Comparison of ENCODE assay signal across 8 mouse cellular contexts in the genomic region with DNA sequence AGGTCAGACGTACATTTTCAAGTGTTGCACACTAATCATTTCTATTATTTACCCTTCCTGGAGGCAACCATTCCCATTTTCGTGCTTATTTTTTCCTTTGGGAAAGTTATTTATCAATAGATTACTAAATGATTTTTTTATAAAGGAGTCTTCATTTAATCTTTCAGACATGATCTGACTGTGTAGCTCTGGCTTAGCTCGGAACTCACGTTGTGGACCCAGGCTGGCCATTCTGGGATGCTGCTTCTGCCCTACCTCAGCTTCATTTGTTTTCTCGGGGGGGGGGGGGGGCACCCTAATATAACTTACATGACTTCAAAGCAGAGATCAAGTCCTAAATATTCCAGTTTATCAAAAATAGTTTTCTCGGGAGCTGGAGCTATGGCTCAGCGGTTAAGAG. TPM values are rescaled to one million over a fixed set of nuclear protein-coding genes. Genes with fewer than 3 reads are reported as not detected.
A peak's percentile ranks its signal among the peaks of the same experiment; 100 is the strongest.
DNase-seq lines count a peak whose midpoint lies in the region; ATAC-seq and TF ChIP-seq lines count a peak whose summit lies in the region.

No protein-coding gene starts in this region.

- no peaks in the 10 kb centered on the region for H3K9me3 ChIP-seq in MEL (replicated peaks; ENCODE audit: insufficient read depth, low read length)
- no peaks in the 10 kb centered on the region for H3K9me3 ChIP-seq in forebrain, postnatal 0 days (ENCODE audit: low read length)
- H3K9me3 ChIP-seq in midbrain, embryonic 11.5 days (ENCODE audit: control insufficient read depth, low read length): no peaks in the 10 kb centered on the region

- peak; percentile 37 for ATAC-seq in forebrain, postnatal 0 days
- peak; percentile 54 for ATAC-seq in midbrain, embryonic 11.5 days (ENCODE audit: low FRiP score)

- TF ChIP-seq CTCF in kidney, adult 2 months (conservative IDR thresholded peaks at IDR 0.05; ENCODE audit: insufficient read depth, insufficient read length, low read depth, low read length): no peak
- no peak for TF ChIP-seq CTCF in MEL (IDR thresholded peaks at IDR 0.05 in 2 of 3, conservative IDR thresholded peaks at IDR 0.05 in 1 of 3; ENCODE audit: control insufficient read depth in 1 of 3, insufficient read depth in 1 of 3, low read depth in 2 of 3, low read length in 3 of 3, poor library complexity in 1 of 3, severe bottlenecking in 1 of 3)
- no peak for TF ChIP-seq CTCF in forebrain, postnatal 0 days (IDR thresholded peaks at IDR 0.05; ENCODE audit: low read depth)

- peak overlapping the region; percentile 48 for H3K4me2 ChIP-seq in forebrain, postnatal 0 days (ENCODE audit: low read depth)
- peak overlapping the region; percentile 88 for H3K4me2 ChIP-seq in midbrain, embryonic 11.5 days

- H3K9ac ChIP-seq in MEL (ENCODE audit: control insufficient read depth, low read depth, low read length, poor library complexity, severe bottlenecking): peak overlapping the region; percentile 62
- H3K9ac ChIP-seq in forebrain, postnatal 0 days: peak overlapping the region; percentile 43; the same call in 1 of the 2 replicates
- H3K9ac ChIP-seq in midbrain, embryonic 11.5 days (ENCODE audit: low read length): peak overlapping the region; percentile 61

- H3K4me3 ChIP-seq in kidney, adult 2 months (ENCODE audit: insufficient read depth, low read depth, low read length): peak overlapping the region; percentile 28
- H3K4me3 ChIP-seq in MEL (ENCODE audit: control insufficient read depth in 1 of 2, insufficient read depth in 1 of 2, low read depth in 2 of 2, low read length in 2 of 2): peak overlapping the region; percentile 46 to 71
- H3K4me3 ChIP-seq in forebrain, postnatal 0 days (ENCODE audit: low read depth, low read length): peak overlapping the region; percentile 87
- H3K4me3 ChIP-seq in midbrain, embryonic 11.5 days (ENCODE audit: low read depth, low read length): peak overlapping the region; percentile 93

- H3K36me3 ChIP-seq in kidney, adult 2 months (ENCODE audit: control insufficient read depth, insufficient read depth, low read length): peaks cover 7% of the 10 kb centered on the region
- H3K36me3 ChIP-seq in MEL (ENCODE audit: control insufficient read depth in 1 of 2, insufficient read depth in 2 of 2, low read length in 2 of 2): peaks cover 29 to 35% of the 10 kb centered on the region in 2 experiments
- H3K36me3 ChIP-seq in forebrain, postnatal 0 days (ENCODE audit: insufficient read depth): peaks cover 29% of the 10 kb centered on the region
- peaks cover 20% of the 10 kb centered on the region for H3K36me3 ChIP-seq in midbrain, embryonic 11.5 days (ENCODE audit: control insufficient read depth, insufficient read depth, low read length)

- no peak for TF ChIP-seq POLR2A in kidney, adult 2 months (IDR thresholded peaks at IDR 0.05; ENCODE audit: low read depth, low read length)
- no peak for TF ChIP-seq POLR2A in MEL (IDR thresholded peaks at IDR 0.05; ENCODE audit: control insufficient read depth in 1 of 2, insufficient read depth in 1 of 2, low read depth in 1 of 2, low read length in 2 of 2, poor library complexity in 1 of 2)

- peaks cover 3% of the 10 kb centered on the region; the same call in 1 of the 2 replicates for H3K4me1 ChIP-seq in kidney, adult 2 months (ENCODE audit: control insufficient read depth, insufficient read depth, low read length)
- peaks cover 3 to 24% of the 10 kb centered on the region in 2 experiments for H3K4me1 ChIP-seq in MEL (ENCODE audit: control insufficient read depth in 1 of 2, insufficient read depth in 2 of 2, low read length in 2 of 2)
- peaks cover 5% of the 10 kb centered on the region; the same call in 1 of the 2 replicates for H3K4me1 ChIP-seq in forebrain, postnatal 0 days (ENCODE audit: insufficient read depth)
- peaks cover 4% of the 10 kb centered on the region for H3K4me1 ChIP-seq in midbrain, embryonic 11.5 days (ENCODE audit: control insufficient read depth, insufficient read depth, low read length)

- TF ChIP-seq EP300 in MEL (IDR thresholded peaks at IDR 0.05; ENCODE audit: low read depth in 1 of 2, low read length in 2 of 2): no peak

- no peak overlapping the region; the same call in 1 of the 2 replicates for H3K27ac ChIP-seq in kidney, adult 2 months (ENCODE audit: insufficient read depth, low read depth, low read length)
- H3K27ac ChIP-seq in MEL (ENCODE audit: control insufficient read depth, low read depth, low read length): peak overlapping the region; percentile 75
- peak overlapping the region; percentile 87 for H3K27ac ChIP-seq in forebrain, postnatal 0 days (ENCODE audit: low read depth, low read length)
- H3K27ac ChIP-seq in midbrain, embryonic 11.5 days (ENCODE audit: low read depth, low read length): peak overlapping the region; percentile 54

- H3K79me2 ChIP-seq in MEL (ENCODE audit: control insufficient read depth, insufficient read depth, low read length, poor library complexity): peaks cover 36% of the 10 kb centered on the region

- H3K27me3 ChIP-seq in kidney, adult 2 months (replicated peaks; ENCODE audit: control insufficient read depth, insufficient read depth, low read length): no peaks in the 10 kb centered on the region
- no peaks in the 10 kb centered on the region for H3K27me3 ChIP-seq in MEL (ENCODE audit: control insufficient read depth in 1 of 2, insufficient read depth in 2 of 2, low read length in 2 of 2)
- H3K27me3 ChIP-seq in forebrain, postnatal 0 days (ENCODE audit: insufficient read depth, low read length): no peaks in the 10 kb centered on the region
- H3K27me3 ChIP-seq in midbrain, embryonic 11.5 days (ENCODE audit: control insufficient read depth, insufficient read depth, low read length): no peaks in the 10 kb centered on the region

- no peak for DNase-seq in kidney, adult 2 months
- no peak for DNase-seq in kidney, postnatal 10 days
- no peak for DNase-seq in MEL (ENCODE audit: low read depth, low spot score)
- no peak for DNase-seq in forebrain, postnatal 0 days
- no peak for DNase-seq in midbrain, embryonic 11.5 days (ENCODE audit: low spot score, missing footprints)
- DNase-seq in adrenal gland, adult 2 months: no peak
- no peak for DNase-seq in retina, postnatal 1 day
- no peak for DNase-seq in gastrocnemius, postnatal 25 days

- no peak for TF ChIP-seq RAD21 in MEL (IDR thresholded peaks at IDR 0.05; ENCODE audit: low read depth, low read length)

- WGBS in kidney, adult 2 months: 5% methylated on average over 7 of the region's 7 CpGs
- 8% methylated on average over 7 of the region's 7 CpGs for WGBS in forebrain, postnatal 0 days
- 13% methylated on average over 7 of the region's 7 CpGs for WGBS in midbrain, embryonic 11.5 days

TF ChIP-seq in MEL, 35 proteins besides CTCF, POLR2A, EP300 and RAD21:
- TF ChIP-seq SIN3A (IDR thresholded peaks at IDR 0.05; ENCODE audit: low read length): 0 out of 2 replicates have a peak, but pooled peaks have one; percentile 9
- no peak for TF ChIP-seq POLR2AphosphoS5 (IDR thresholded peaks at IDR 0.05; ENCODE audit: borderline replicate concordance, low read depth, low read length)

RNA-seq across cellular contexts. Expression of a gene that starts 0.5 kb away (rescaled TPM):
- polyA plus RNA-seq in kidney, adult 2 months (2012; rRNA removed): 67.1 and 84.6 TPM in 2 replicates
- total RNA-seq in MEL (2012; rRNA removed): 543 and 600 TPM in 2 replicates
- polyA plus RNA-seq in MEL (2012; ENCODE audit: insufficient read depth in 1 of 2, insufficient read length in 2 of 2, low read depth in 1 of 2, low replicate concordance in 2 of 2, missing spikeins in 1 of 2): 100 to 1,000 TPM in 1 of 2 experiments, not detected in 1; 879 TPM
- total RNA-seq in forebrain, postnatal 0 days (2014; rRNA removed): 399 and 404 TPM in 2 replicates
- polyA plus RNA-seq in forebrain, postnatal 0 days (2015; fragmentation: Nextera tagmentation; extraction: Ambion mirVana): 240 and 249 TPM in 2 replicates
- 337 and 338 TPM in 2 replicates for polyA plus RNA-seq in midbrain, embryonic 11.5 days (2014; fragmentation: Nextera tagmentation; extraction: Ambion mirVana)
- total RNA-seq in adrenal gland, adult 2 months (2021): 100 to 1,000 TPM; 217 to 230 TPM
- polyA plus RNA-seq in adrenal gland, adult 2 months (2012; rRNA removed): 17.6 and 21.5 TPM in 2 replicates
- 100 to 1,000 TPM; 104 to 109 TPM for total RNA-seq in gastrocnemius, postnatal 25 days (2021)

RNA-seq across cellular contexts. Expression of a gene that starts 18.9 kb away (rescaled TPM):
- 0.13 TPM in 1 of 2 replicates, not detected in the other for polyA plus RNA-seq in kidney, adult 2 months (2012; rRNA removed)
- not detected in 2 replicates for total RNA-seq in MEL (2012; rRNA removed)
- under 1 TPM in 1 of 2 experiments, not detected in 1; 0.18 TPM for polyA plus RNA-seq in MEL (2012; ENCODE audit: insufficient read depth in 1 of 2, insufficient read length in 2 of 2, low read depth in 1 of 2, low replicate concordance in 2 of 2, missing spikeins in 1 of 2)
- total RNA-seq in forebrain, postnatal 0 days (2014; rRNA removed): not detected in 2 replicates
- 0.13 TPM in 1 of 2 replicates, not detected in the other for polyA plus RNA-seq in forebrain, postnatal 0 days (2015; fragmentation: Nextera tagmentation; extraction: Ambion mirVana)
- polyA plus RNA-seq in midbrain, embryonic 11.5 days (2014; fragmentation: Nextera tagmentation; extraction: Ambion mirVana): 0.15 TPM in 1 of 2 replicates, not detected in the other
- total RNA-seq in adrenal gland, adult 2 months (2021): not detected
- not detected in 2 replicates for polyA plus RNA-seq in adrenal gland, adult 2 months (2012; rRNA removed)
- not detected for total RNA-seq in gastrocnemius, postnatal 25 days (2021)

Comparison
In these comparisons a context has a peak if more than half of its experiments do, and no peak if none do; other contexts are left out.
1. H3K4me3 ChIP-seq: peak in every context shown above with its lines; median percentile 93 in midbrain, embryonic 11.5 days; 87 in forebrain, postnatal 0 days; 58 in MEL; 28 in kidney, adult 2 months.